Mouse (Mus musculus): ENCODE measurements at regions not wholly inside any gene's neighbourhood (a gene's known extent, or its start where the extent isn't known, plus 50 kb on each side); places are given as distances from the start of the nearest gene placed in this dataset.

DNA sequence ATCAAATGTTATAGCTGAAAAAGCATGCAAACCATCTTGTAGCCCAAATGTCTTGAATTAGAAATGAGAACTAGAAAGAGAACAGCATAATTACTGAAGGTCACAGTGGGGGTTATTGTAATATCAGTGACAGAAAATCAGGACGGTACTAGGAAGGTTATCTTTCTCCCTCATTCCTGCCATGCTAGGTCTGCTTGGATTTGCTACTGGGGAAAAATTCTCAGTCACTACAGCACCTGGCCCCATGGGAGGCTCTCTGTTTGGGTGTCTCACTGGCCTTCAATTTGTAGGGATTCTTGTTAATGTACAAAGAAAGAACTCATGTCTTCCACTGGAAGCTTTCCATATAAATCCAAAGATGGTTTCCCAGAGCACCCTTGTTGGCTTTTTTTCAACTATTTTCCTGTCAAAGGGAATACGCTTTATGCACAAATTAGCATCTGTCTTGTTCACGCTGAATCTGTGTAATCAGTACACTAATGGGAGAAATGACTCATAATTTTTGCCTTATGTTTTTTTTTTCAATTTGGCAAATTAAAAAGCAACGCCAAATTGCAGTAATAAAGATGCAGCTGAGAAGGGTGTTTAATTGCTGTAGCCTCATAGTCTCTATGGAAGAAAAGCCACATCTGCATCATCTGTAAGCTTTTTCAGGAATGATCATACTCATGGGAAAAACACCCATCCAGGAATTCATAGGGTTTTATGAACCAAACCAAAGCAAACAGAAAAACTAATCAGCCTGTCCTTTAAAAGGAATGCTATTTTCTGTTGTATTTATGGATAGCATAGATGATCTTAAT, 290.2 kb upstream of the Arhgef26 start:
- Histone ChIP-seq H3K27ac (no peak overlapping the region), H3K9ac (no peak overlapping the region), H3K4me1 (no peaks in the 10 kb centered on the region), H3K4me3 (no peak overlapping the region), H3K4me2 (no peak overlapping the region), H3K27me3 (replicated peaks) (no peaks in the 10 kb centered on the region), H3K36me3 (replicated peaks) (no peaks in the 10 kb centered on the region), H3K9me3 (no peaks in the 10 kb centered on the region)
- ATAC-seq (replicated peaks), result no peak
- WGBS, result 81% methylated on average over 4 of the region's 4 CpGs

DNA sequence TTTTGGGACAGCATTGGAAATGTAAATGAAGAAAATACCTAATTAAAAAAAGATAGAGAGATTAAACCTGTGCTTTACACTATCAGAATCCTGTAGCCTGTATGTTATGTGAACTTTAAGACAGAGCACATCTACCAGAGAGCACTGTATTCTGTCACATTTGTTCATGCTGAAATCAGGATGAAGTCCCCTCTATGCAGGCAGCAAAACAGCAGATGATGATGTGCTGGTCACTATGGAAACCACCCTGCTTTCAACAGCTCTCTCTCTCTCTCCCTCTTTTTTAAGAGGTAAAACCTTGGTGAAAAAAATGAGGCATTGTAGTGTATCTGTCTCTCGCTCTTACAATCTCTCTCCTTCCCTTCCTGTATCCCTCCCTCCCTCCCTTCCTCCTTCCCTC, 283.9 kb upstream of the Arhgef26 start:
- ATAC-seq (replicated peaks), result peak; percentile 91
- H3K9ac ChIP-seq, result no peak overlapping the region
- WGBS, result 95% methylated on average over 1 of the region's 1 CpGs
- no peak overlapping the region for H3K4me3 ChIP-seq
- H3K9me3 ChIP-seq, result no peaks in the 10 kb centered on the region
- H3K4me2 ChIP-seq, result no peak overlapping the region
- H3K4me1 ChIP-seq, result no peaks in the 10 kb centered on the region
- H3K27ac ChIP-seq, result no peak overlapping the region
- no peaks in the 10 kb centered on the region for H3K27me3 ChIP-seq (replicated peaks)
- H3K36me3 ChIP-seq (replicated peaks), result no peaks in the 10 kb centered on the region

- ATAC-seq (replicated peaks), result no peak
- Histone ChIP-seq H3K27ac (no peak overlapping the region), H3K4me2 (no peak overlapping the region), H3K4me3 (no peak overlapping the region), H3K27me3 (replicated peaks) (no peaks in the 10 kb centered on the region), H3K36me3 (replicated peaks) (no peaks in the 10 kb centered on the region), H3K9ac (no peak overlapping the region), H3K4me1 (no peaks in the 10 kb centered on the region), H3K9me3 (no peaks in the 10 kb centered on the region)
- WGBS, result 70% methylated on average over 2 of the region's 2 CpGs
Observed at GRCm38 (mm10) chr3:62078511-62078910, 259.6 kb upstream of the Arhgef26 start.

DNA sequence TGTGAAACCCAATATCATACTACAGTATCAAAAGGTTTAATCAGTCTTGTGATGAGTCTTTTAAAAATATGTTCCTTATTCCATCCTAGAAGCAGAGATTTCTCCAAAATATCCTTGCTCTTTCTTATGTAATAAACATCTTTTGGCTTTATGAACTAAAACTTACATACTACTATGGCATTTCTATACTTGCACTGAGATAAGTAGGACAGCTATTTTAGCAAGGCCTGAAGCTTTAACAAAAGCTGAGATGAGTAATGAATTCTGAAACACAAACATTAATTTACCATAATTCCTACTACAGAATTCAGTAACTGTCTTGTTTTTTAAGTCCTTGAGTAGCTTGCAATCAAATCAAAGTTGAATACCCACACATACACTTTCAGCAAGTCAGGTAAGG, 252.6 kb upstream of the Arhgef26 start:
- Histone ChIP-seq H3K9me3 (no peaks in the 10 kb centered on the region), H3K4me3 (no peak overlapping the region), H3K9ac (no peak overlapping the region), H3K4me1 (no peaks in the 10 kb centered on the region), H3K27ac (no peak overlapping the region), H3K4me2 (no peak overlapping the region), H3K36me3 (replicated peaks) (no peaks in the 10 kb centered on the region), H3K27me3 (replicated peaks) (no peaks in the 10 kb centered on the region)
- no peak for ATAC-seq (replicated peaks)

DNA sequence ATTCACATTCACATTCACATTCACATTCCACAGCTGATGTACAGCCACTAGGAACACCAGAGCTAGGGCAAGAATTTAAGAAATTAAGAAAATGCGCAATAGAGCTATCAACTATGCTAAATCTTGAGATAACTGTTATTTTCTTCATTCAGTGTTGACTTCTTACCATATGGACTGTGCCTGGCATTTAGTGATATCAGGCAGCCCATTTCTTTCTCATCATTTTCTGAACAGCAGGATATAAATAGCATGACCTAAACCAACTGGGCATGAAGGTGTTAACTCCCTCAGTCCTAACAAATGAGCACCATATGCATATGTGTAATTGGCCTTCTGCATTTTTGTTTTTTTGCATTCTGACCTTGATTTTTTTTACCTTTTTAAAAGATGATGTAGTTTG, 250.9 kb upstream of the Arhgef26 start:
- no peak overlapping the region for H3K4me3 ChIP-seq
- no peaks in the 10 kb centered on the region for H3K9me3 ChIP-seq
- 89% methylated on average over 1 of the region's 1 CpGs for WGBS
- H3K27ac ChIP-seq, result no peak overlapping the region
- no peaks in the 10 kb centered on the region for H3K36me3 ChIP-seq (replicated peaks)
- H3K9ac ChIP-seq, result no peak overlapping the region
- no peaks in the 10 kb centered on the region for H3K4me1 ChIP-seq
- no peak overlapping the region for H3K4me2 ChIP-seq
- H3K27me3 ChIP-seq (replicated peaks), result no peaks in the 10 kb centered on the region
- no peak for ATAC-seq (replicated peaks)

- no peak for ATAC-seq (replicated peaks)
- Histone ChIP-seq H3K4me3 (no peak overlapping the region), H3K9me3 (no peaks in the 10 kb centered on the region), H3K9ac (no peak overlapping the region), H3K36me3 (replicated peaks) (no peaks in the 10 kb centered on the region), H3K4me1 (no peaks in the 10 kb centered on the region), H3K27me3 (replicated peaks) (no peaks in the 10 kb centered on the region), H3K27ac (no peak overlapping the region), H3K4me2 (no peak overlapping the region)
- 69% methylated on average over 5 of the region's 5 CpGs for WGBS
Observed at GRCm38 (mm10) chr3:62103101-62103500, 235.0 kb upstream of the Arhgef26 start.

DNA sequence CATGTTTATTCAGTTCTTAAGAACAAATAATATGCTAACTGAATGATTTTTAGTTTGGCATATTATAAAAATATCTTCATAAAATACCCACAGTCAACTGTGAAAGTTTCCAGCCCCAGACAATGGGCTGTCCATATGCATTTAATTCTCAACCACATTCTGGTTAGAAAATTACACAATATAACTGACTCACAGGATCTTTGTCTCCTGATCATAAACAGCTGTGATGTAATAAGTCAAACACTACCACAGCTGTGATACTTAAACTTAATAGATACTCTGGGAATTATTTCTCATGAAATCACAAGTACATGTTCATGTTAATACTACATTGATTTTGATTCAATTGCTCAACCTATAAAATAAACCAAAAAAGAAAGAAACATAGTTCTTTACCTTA, 234.3 kb upstream of the Arhgef26 start:
- H3K27ac ChIP-seq, result no peak overlapping the region
- no peak for ATAC-seq (replicated peaks)

GRCm38 (mm10) chr3:62104560-62104959, 233.6 kb upstream of the Arhgef26 start:
- no peak overlapping the region for H3K4me2 ChIP-seq
- no peak overlapping the region for H3K9ac ChIP-seq
- no peak overlapping the region for H3K27ac ChIP-seq
- no peaks in the 10 kb centered on the region for H3K27me3 ChIP-seq (replicated peaks)
- 18% methylated on average over 1 of the region's 1 CpGs for WGBS
- H3K36me3 ChIP-seq (replicated peaks), result no peaks in the 10 kb centered on the region
- ATAC-seq (replicated peaks), result no peak
- no peaks in the 10 kb centered on the region for H3K9me3 ChIP-seq
- no peaks in the 10 kb centered on the region for H3K4me1 ChIP-seq
- no peak overlapping the region for H3K4me3 ChIP-seq

More for the DNA sequence above, 234.3 kb upstream of the Arhgef26 start:
- no peak overlapping the region for H3K4me3 ChIP-seq
- no peaks in the 10 kb centered on the region for H3K4me1 ChIP-seq
- no peaks in the 10 kb centered on the region for H3K27me3 ChIP-seq (replicated peaks)
- H3K9me3 ChIP-seq, result no peaks in the 10 kb centered on the region
- no peaks in the 10 kb centered on the region for H3K36me3 ChIP-seq (replicated peaks)
- H3K4me2 ChIP-seq, result no peak overlapping the region
- no peak overlapping the region for H3K9ac ChIP-seq

GRCm38 (mm10) chr3:62107339-62107738, 230.8 kb upstream of the Arhgef26 start:
- no peak overlapping the region for H3K4me3 ChIP-seq
- H3K27ac ChIP-seq, result no peak overlapping the region
- H3K9ac ChIP-seq, result no peak overlapping the region
- H3K36me3 ChIP-seq (replicated peaks), result no peaks in the 10 kb centered on the region
- no peaks in the 10 kb centered on the region for H3K9me3 ChIP-seq
- H3K27me3 ChIP-seq (replicated peaks), result no peaks in the 10 kb centered on the region
- ATAC-seq (replicated peaks), result no peak
- no peak overlapping the region for H3K4me2 ChIP-seq
- no peaks in the 10 kb centered on the region for H3K4me1 ChIP-seq

Data from midbrain, embryonic 15.5 days (tissue).